Mouse (Mus musculus) spleen, adult 18-20 months (tissue): ENCODE data around the gene Ppp1r9a.

Experiments
- DNase-seq, 2 experiments: peaks; one replicate each; pipeline ENCODE4 v3.0.0; 2022; ENCODE audit warnings: mixed read lengths in 2 of 2

Ppp1r9a gene

DNA sequence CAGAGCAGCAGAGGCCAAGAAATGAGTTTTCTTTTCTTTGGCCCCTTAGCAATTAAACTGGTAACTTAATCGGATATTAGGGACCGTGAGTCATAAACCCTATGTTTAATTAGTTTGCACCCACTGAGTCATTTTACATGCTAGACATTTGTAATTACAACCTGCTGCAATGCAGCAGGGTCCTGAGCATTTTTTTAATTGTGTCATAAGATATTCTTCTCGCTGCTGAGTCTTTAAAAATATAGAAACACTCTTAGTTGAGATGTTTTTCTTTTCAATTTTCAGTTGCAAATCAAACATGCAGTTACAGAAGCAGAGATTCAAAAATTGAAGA lies 208.0 kb downstream of the Ppp1r9a start:
- no peak for DNase-seq

- no peak for DNase-seq
Measured at GRCm38 (mm10) chr6:5113103-5113502, 210.4 kb downstream of the Ppp1r9a start.

DNA sequence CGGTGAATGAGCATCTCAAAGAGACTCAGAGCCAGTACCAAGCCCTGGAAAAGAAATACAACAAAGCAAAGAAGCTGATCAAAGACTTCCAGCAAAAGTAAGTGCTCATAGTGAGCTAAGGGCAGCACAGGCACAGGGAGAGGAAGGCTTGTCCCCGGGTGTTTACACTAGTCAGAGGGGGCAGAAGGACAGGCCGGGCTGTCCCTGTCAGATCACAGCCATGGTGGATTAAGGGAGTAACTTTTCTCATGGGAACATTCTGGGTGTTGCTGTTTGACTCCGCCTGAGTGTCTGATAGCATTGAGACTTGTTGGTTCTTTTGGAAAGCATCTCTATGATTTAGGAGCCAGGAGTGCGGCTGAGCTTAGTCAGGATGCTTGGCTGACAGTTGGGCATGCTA lies 211.0 kb downstream of the Ppp1r9a start:
- DNase-seq: no peak

- no peak for DNase-seq
Measured at GRCm38 (mm10) chr6:5114857-5115256, 212.1 kb downstream of the Ppp1r9a start.

DNA sequence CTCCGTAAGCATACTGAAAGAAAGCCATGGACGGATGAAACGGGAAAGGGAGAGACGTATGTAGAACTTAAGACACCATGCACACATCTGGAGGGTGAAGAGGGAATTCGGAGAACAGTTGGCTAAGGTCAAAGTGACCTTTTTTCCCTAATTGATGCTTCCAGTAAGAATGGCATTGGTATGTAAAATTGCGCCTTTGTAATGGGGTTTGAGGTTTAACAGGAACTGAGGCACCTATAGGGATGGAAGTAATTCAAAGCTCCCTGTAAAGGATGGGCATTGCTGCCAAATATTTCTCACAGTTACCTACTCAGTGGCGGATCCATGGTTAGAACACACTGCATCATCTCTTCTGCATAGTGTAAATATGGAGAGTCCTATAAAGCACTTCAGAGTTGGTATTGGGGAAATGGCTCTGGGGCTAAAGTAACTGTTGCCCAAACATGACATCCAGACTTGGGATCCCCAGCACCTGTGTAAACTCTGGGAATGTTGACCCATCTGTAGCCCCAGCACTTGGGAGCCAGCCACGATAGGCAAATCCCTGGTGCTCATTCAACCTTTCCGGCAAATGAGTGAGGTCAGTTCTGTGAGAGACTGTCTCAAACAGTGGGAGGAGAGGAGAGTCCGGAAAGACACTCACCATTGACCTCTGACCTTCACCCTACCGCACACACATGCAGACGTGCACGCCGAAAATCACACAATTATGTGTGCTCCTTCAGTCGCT lies 216.6 kb downstream of the Ppp1r9a start:
- no peak for DNase-seq

GRCm38 (mm10) chr6:5120229-5120628 lies 217.5 kb downstream of the Ppp1r9a start:
- DNase-seq: no peak

DNA sequence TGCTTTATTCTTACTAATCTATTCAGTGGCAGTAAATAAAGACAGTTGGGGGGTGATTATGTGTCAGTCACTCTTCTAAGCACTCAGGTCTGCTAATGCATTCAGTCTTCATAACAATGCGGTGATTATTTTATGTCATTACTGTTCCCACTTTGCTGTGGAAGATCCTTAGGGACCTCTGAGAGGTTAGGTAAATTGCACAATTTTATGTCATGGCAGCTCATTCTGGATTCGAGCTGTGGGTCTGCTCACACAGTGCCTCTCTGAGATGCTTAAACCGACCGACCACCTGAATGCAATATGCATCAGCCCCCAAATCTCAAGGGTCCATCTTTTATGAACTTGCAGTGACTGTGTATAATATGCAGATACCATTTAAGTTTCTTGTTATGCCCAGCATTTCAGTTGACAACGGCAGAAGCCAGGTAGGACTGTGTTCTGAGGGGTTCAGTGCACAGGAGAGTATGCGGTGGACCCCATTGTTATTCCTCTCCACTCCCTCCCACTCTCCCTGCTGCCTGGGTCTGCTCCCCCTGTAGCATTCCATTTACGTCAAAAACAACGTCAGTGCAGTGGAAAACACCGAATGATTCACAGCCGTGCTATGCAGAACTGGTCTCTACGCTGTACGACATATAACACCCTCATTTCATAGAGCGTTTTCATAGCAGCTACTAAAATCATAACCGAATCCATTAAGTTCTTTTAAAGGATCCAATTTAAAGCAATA lies 226.8 kb downstream of the Ppp1r9a start:
- no peak for DNase-seq

DNA sequence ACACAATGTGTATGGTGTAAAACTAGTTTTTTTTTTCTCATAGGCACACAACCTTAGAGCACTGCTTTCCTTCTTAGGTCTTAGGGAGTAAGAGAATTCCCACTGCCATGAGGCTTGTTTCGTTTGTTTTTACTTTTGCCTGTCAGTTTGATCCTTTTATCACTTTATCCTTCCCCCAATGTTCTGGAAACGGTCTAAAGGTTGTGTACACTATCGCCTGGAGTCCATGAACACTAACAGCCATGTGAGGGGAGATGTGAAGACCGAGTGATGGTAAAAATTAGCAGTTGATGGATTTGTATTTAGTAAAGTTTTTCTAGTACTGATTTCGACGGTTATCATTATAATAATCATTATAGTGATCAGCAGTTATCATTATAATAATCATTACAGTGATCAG lies 232.3 kb downstream of the Ppp1r9a start:
- DNase-seq: no peak

GRCm38 (mm10) chr6:5136046-5136445 lies 233.3 kb downstream of the Ppp1r9a start:
- DNase-seq: no peak

DNA sequence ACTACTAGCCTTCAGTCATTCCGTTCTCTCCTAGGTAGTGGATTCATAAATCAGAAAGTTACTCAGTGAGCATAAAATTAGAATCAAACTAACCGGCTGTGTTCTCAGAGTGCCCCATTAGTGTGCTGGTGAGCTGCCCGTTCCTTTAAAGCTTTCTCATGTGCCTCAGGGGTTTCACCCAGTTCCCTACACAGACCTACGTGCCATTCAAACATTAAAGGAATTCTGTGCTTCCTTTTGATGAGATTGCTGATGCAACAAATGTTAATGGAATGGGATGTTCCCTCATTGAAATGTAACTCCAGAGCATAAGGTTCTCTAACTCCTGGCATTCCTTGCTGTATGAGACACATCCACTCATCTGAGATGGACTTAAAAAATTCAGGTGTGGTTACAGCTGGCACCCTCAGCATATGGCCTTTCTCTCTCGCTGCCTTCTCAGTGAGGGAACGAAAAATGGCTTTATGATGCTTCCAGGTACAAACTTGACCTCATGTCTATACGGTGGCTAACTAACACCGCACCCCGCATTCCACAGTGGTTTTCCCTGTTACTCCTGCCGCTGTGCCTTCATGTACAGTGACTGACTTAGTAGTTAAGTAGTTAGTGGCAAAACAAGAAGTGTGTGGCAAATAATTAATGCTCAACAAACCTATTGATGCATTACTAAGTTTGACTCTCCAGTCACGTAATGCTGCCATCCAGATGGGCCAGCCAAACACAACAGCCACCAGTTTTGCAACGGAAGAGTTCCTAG lies 236.3 kb downstream of the Ppp1r9a start:
- DNase-seq: no peak

GRCm38 (mm10) chr6:5139666-5140065 lies 236.9 kb downstream of the Ppp1r9a start:
- DNase-seq: no peak

- no peak for DNase-seq
Measured at GRCm38 (mm10) chr6:5147488-5148142, 244.9 kb downstream of the Ppp1r9a start.

GRCm38 (mm10) chr6:5149941-5150340 lies 247.2 kb downstream of the Ppp1r9a start:
- no peak for DNase-seq

GRCm38 (mm10) chr6:5151171-5151570 lies 248.5 kb downstream of the Ppp1r9a start:
- DNase-seq: no peak

DNA sequence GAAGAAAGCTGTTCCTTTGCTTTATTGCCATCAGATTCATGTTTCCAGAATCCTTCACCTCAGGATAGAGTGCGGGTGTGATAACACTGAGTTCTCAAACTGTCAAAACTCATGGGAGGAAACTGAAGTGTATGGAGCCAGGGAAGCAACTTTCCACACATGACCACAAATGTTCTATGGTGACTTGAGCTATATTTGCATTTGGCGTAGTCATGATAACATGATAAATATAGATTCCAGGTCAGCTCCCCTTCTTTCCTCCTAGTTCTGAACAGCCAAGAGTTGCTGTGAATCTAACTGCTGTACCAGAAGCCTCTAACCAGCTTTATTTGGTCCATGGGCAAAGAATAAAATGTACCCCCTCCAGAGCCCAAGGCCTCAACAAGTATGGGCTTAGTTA lies 249.5 kb downstream of the Ppp1r9a start:
- DNase-seq: no peak

- no peak for DNase-seq
Measured at GRCm38 (mm10) chr6:5154786-5155185, 252.1 kb downstream of the Ppp1r9a start.

DNA sequence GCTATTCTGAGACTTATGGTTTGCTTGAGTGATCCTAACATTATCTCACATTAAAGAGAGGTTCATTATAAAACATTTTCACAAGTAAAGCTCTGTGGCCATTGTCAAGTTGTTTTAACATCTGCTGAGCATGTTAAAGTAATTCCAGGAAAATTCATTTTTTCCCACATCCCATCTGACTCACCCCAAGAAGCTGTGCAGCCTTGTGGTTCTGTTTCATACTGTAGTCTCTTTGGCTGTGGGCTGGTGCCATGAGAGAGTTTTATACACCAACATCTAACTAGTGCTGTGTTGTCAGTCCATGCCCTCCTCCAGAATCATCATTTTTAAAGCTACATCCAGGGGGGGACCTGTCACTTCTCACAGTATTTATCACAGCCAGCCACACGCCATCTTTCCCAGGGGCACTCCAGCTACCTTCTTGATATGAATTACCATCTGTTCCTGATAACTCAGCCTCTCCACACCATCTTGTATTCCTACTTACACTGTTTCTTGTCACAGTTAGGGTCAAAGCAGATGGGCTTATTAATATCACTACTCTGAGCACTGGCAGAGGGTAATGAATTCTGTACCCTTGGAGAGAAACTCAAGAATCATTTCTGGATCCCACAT lies 252.7 kb downstream of the Ppp1r9a start:
- no peak for DNase-seq

DNA sequence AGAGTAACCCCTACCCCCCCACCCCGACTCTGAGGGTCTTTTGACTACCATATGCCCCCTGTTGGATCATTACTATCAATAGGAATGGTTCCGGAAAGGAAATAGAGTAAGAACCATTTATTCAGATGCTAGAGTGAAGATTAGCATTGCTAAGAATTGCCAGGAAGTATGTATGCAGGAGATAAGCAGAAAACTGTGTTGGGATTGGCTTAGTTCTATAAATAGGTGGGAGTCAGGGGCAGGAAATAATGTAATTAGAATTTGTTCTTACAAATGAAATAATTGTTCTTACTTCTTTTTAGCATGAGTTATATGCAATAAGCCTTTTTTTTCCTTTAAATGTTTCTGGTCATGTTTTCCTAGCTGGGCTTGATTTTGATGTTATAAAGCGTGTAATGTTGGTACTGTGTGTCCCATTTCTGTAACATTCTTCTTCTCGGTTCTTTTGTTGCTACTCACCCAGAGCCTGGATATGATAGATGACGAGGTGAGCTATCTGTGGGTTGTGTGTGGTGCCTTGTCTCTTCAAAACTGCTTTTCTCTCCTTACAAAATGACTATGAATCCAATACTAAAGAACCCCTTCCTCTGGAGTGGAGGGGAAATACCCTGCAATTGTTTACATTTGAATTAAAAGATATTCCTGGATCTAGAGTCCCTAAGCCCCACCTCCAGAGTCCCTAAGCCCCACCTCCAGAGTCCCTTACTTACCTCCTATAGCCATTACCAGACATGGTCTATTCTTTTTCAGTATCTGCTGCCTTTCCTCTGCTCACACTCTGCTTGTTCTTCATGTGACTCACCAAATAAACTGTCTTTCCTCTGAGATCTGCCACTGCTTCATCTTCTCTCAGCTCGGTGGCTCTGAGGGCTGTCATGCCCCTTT lies 254.1 kb downstream of the Ppp1r9a start:
- no peak for DNase-seq

GRCm38 (mm10) chr6:5159385-5159791 lies 256.7 kb downstream of the Ppp1r9a start:
- DNase-seq: no peak

DNA sequence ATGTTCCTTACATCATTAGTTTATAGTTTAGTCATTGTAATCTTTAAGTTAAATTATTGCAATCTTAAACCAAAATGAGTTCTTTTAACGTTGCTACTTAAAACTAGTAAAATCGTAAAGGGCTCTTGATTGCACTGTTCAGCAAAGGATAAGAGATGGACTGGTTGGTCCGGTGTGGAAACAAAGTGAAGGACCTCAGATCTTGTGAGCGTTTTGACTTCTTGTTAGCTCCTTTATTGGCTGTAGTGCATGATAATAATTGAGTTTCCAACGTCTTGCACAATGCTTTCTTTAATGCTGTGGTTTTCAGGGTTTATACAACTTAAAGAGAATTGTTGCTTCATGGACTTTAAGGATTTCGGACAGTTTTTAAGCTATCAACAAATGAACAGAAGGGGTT lies 259.3 kb downstream of the Ppp1r9a start:
- no peak for DNase-seq

- no peak for DNase-seq
Measured at GRCm38 (mm10) chr6:5163507-5164144, 260.9 kb downstream of the Ppp1r9a start.
